Mouse (Mus musculus) brown adipose tissue, adult 24 weeks (tissue): ENCODE measurements around the gene Nek6. TPM values are rescaled to one million over a fixed set of nuclear protein-coding genes. Genes with fewer than 3 reads are reported as not detected.

Experiments used
- H3K27ac ChIP-seq: fragments of 200-500 bp; replicated peaks from 2 replicates; pipeline ENCODE4 v1.5.1; 2012; ENCODE audit warnings: low read depth, mild to moderate bottlenecking, low read length
- H3K4me1 ChIP-seq: fragments of 200-500 bp; 2 replicates; pipeline ENCODE4 v1.6.1; 2012; ENCODE audit warnings: low read length, mixed read lengths; ENCODE audit not compliant: control insufficient read depth, insufficient read depth, insufficient read length
- H3K4me3 ChIP-seq: fragments of 200-500 bp; 2 replicates; pipeline ENCODE4 v1.5.1; 2012; ENCODE audit warnings: low read depth, mild to moderate bottlenecking, low read length, moderate library complexity; ENCODE audit not compliant: insufficient read depth
- polyA plus RNA-seq: library from polyadenylated mRNA; stranded (reverse); fragments of >200 nt; gene quantifications from 2 replicates; pipeline ENCODE4 v1.2.4, GENCODE M21; 2012; ENCODE audit not compliant: missing spikeins, insufficient read depth, insufficient read length

Gene Nek6
- polyA plus RNA-seq, 1 experiment: 8.5 TPM

- Histone ChIP-seq H3K4me3 (no peak overlapping the region), H3K27ac (no peak overlapping the region), H3K4me1 (peaks cover 42% of the 10 kb centered on the region)
These were observed 29.2 kb downstream of the Nek6 start for GRCm38 (mm10) chr2:38540666-38541065.

GRCm38 (mm10) chr2:38541101-38541500, 29.7 kb downstream of the Nek6 start:
- H3K27ac ChIP-seq: no peak overlapping the region
- H3K4me1 ChIP-seq: peaks cover 43% of the 10 kb centered on the region
- H3K4me3 ChIP-seq: no peak overlapping the region

GRCm38 (mm10) chr2:38541570-38541969, 30.1 kb downstream of the Nek6 start:
- no peak overlapping the region for H3K4me3 ChIP-seq
- peaks cover 44% of the 10 kb centered on the region for H3K4me1 ChIP-seq
- H3K27ac ChIP-seq: no peak overlapping the region

- H3K4me3 ChIP-seq: no peak overlapping the region
- H3K4me1 ChIP-seq: peaks cover 52% of the 10 kb centered on the region
- no peak overlapping the region for H3K27ac ChIP-seq
These were observed 30.9 kb downstream of the Nek6 start for GRCm38 (mm10) chr2:38542366-38542765.

- Histone ChIP-seq H3K4me3 (no peak overlapping the region), H3K4me1 (peaks cover 52% of the 10 kb centered on the region), H3K27ac (no peak overlapping the region)
These were observed 31.7 kb downstream of the Nek6 start for GRCm38 (mm10) chr2:38543158-38543557.

GRCm38 (mm10) chr2:38544341-38544740, 32.9 kb downstream of the Nek6 start:
- no peak overlapping the region for H3K4me3 ChIP-seq
- peaks cover 54% of the 10 kb centered on the region for H3K4me1 ChIP-seq
- no peak overlapping the region for H3K27ac ChIP-seq

- Histone ChIP-seq H3K4me1 (peaks cover 50% of the 10 kb centered on the region), H3K27ac (no peak overlapping the region; the same call in 1 of the 2 replicates)
These were observed 33.5 kb downstream of the Nek6 start for GRCm38 (mm10) chr2:38544982-38545381.

GRCm38 (mm10) chr2:38545706-38546105, 34.3 kb downstream of the Nek6 start:
- peak overlapping the region; percentile 60 for H3K27ac ChIP-seq
- no peak overlapping the region for H3K4me3 ChIP-seq
- H3K4me1 ChIP-seq: peaks cover 47% of the 10 kb centered on the region

More at GRCm38 (mm10) chr2:38544982-38545381, 33.5 kb downstream of the Nek6 start:
- H3K4me3 ChIP-seq: no peak overlapping the region

- peak overlapping the region; percentile 60 for H3K27ac ChIP-seq
- H3K4me3 ChIP-seq: no peak overlapping the region
- H3K4me1 ChIP-seq: peaks cover 42% of the 10 kb centered on the region
These were observed 34.8 kb downstream of the Nek6 start for GRCm38 (mm10) chr2:38546222-38546621.

- Histone ChIP-seq H3K27ac (no peak overlapping the region), H3K4me1 (peaks cover 36% of the 10 kb centered on the region), H3K4me3 (no peak overlapping the region)
These were observed 35.3 kb downstream of the Nek6 start for GRCm38 (mm10) chr2:38546748-38547147.

- H3K27ac ChIP-seq: no peak overlapping the region
- H3K4me3 ChIP-seq: no peak overlapping the region
- H3K4me1 ChIP-seq: peaks cover 36% of the 10 kb centered on the region
These were observed 36.5 kb downstream of the Nek6 start for GRCm38 (mm10) chr2:38547793-38548517.

GRCm38 (mm10) chr2:38552004-38552443, 40.6 kb downstream of the Nek6 start:
- no peak overlapping the region for H3K27ac ChIP-seq
- no peak overlapping the region for H3K4me3 ChIP-seq
- peaks cover 6% of the 10 kb centered on the region for H3K4me1 ChIP-seq

- Histone ChIP-seq H3K4me1 (no peaks in the 10 kb centered on the region; the same call in 1 of the 2 replicates), H3K4me3 (no peak overlapping the region), H3K27ac (no peak overlapping the region)
These were observed 43.0 kb downstream of the Nek6 start for GRCm38 (mm10) chr2:38554226-38554995.

GRCm38 (mm10) chr2:38555659-38556058, 44.2 kb downstream of the Nek6 start:
- Histone ChIP-seq H3K4me1 (no peaks in the 10 kb centered on the region; the same call in 1 of the 2 replicates), H3K4me3 (no peak overlapping the region), H3K27ac (no peak overlapping the region)

- no peak overlapping the region for H3K4me3 ChIP-seq
- no peak overlapping the region for H3K27ac ChIP-seq
- no peaks in the 10 kb centered on the region; the same call in 1 of the 2 replicates for H3K4me1 ChIP-seq
These were observed 45.3 kb downstream of the Nek6 start for GRCm38 (mm10) chr2:38556721-38557120.
